Mouse (Mus musculus) thymus, adult 2 months (tissue): Measurements from ENCODE around the gene Fen1.

ENCODE experiments used
- CTCF ChIP-seq: fragments of 200-500 bp; IDR thresholded peaks from 2 replicates; pipeline ENCODE4 v1.5.1; 2012; ENCODE audit warnings: mild to moderate bottlenecking, control low read depth, low read length, moderate library complexity, borderline replicate concordance; ENCODE audit not compliant: control insufficient read depth, poor library complexity, insufficient read depth; ENCODE audit errors: extremely low read depth
- POLR2A ChIP-seq: fragments of 200-500 bp; IDR thresholded peaks from 2 replicates; pipeline ENCODE4 v1.6.1; 2012; ENCODE audit warnings: mild to moderate bottlenecking, low read length, control low read depth, moderate library complexity; ENCODE audit not compliant: control insufficient read depth, poor library complexity, insufficient read depth; ENCODE audit errors: extremely low read depth

DNA sequence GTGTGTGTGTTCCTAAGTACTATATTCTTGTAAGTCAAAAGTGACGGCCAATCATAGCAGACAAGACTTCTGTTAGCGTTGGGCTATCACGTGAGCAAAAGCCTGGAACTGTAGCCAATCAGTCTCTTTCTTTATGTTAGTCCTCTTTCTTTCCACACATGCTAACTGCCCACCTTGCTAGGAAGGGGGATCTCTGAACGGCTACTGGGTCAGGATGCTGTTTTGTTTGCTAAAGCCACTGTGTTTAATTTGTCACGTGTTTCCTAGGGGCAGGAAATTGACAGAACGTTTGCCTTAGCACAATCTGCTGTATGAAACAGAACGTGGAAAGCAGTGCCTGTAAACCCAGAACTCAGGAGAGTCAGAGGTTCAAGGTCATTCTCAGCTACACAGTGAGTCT, 21.8 kb downstream of the Fen1 start:
- TF ChIP-seq POLR2A = no peak
- TF ChIP-seq CTCF = no peak
